Mouse (Mus musculus) lung, adult 2 months (tissue): ENCODE measurements around the gene Phldb2.

ENCODE experiments used
- CTCF ChIP-seq: fragments of 200-500 bp; IDR thresholded peaks from 2 replicates; pipeline ENCODE4 v1.5.1; 2011; ENCODE audit warnings: mild to moderate bottlenecking, low read length, control low read depth; ENCODE audit not compliant: insufficient read depth
- POLR2A ChIP-seq: fragments of 200-500 bp; IDR thresholded peaks from 2 replicates; pipeline ENCODE4 v1.6.1; 2011; ENCODE audit warnings: low read depth, mild to moderate bottlenecking, control low read depth, low read length, borderline replicate concordance; ENCODE audit errors: extremely low read depth

GRCm38 (mm10) chr16:45780001-45780400 is 173.4 kb downstream of the Phldb2 start:
- TF ChIP-seq CTCF: no peak
- no peak for TF ChIP-seq POLR2A
